Mouse (Mus musculus) cerebellum, adult (tissue): ENCODE results near the gene Gm17604.

Experiments used
- ATAC-seq: cut with Nextera tagmentation; 2 replicates; pipeline ENCODE4 v1.9.2; 2017; ENCODE audit warnings: mild to moderate bottlenecking, moderate library complexity, mixed read lengths; ENCODE audit not compliant: insufficient number of reproducible peaks, low FRiP score, low TSS enrichment

The Gm17604 gene

GRCm38 (mm10) chrX:165004779-165005324 lies at the start of gene Gm17604:
Gene Gm17604, minus strand, starts transcription at chrX:165004829.
- no peak for ATAC-seq

- ATAC-seq: no peak
Observed at GRCm38 (mm10) chrX:165049929-165050328, 45.3 kb upstream of the Gm17604 start.

DNA sequence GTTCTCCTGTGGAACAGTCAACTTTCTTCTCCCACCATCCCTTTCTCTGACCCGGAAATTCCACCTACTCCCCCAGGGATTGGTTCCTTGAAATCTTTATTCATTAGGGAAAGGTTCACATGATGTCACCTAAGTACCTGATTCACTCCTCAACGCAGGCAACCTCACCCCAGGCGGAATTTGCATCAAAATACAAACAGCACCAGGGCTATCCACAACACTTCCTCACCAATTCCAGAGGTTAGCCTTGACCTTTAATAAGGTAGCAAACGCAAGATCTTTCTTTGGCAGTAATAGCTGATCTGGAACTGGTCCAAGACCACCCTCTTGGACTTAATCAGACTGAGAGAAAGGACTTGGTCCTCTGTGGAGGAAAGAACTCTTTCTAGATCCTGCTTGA lies 1.5 kb downstream of the Gm17604 start:
- no peak for ATAC-seq

DNA sequence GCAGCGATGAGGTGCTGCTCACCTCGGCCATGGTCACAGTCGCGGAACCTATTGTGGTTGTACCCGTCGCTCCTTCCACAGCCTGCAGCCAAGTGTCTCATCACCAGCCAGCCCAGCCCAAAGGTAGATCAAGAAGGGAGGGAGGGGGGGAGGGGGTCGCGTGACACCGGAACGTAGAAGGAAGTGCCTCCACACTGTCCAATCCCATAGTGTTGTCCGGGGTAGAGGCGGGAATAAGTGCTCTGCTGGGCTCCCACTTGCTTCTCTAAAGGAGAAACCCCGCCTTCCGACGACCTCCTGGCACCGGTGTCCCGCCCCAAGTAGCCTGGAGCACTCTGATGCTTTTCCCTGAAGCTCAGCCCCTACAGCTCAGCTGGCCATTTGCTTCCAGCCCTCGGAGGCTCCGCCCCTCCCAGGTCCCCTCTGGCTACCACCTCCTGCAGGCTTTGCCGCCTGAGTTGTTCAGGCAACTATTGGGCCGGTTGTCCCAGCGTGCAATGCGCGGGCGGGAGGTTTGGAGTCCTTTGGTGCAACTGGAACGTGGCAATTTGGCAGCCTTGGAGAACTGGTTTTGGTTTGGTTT lies 24.3 kb downstream of the Gm17604 start, which contains the start of the genes Mospd2 and Fancb:
Mospd2 (minus strand) TSS at position 183 of the 583 bp plus-strand sequence.
Fancb (plus strand) TSS at position 400 of the 583 bp plus-strand sequence.
- ATAC-seq: peak; percentile 100

GRCm38 (mm10) chrX:164978866-164979265 lies 25.8 kb downstream of the Gm17604 start:
- no peak for ATAC-seq

- ATAC-seq: no peak
Observed at GRCm38 (mm10) chrX:164971206-164971605, 33.4 kb downstream of the Gm17604 start.

GRCm38 (mm10) chrX:164965750-164966448 lies 38.7 kb downstream of the Gm17604 start:
- ATAC-seq: no peak
